Mouse (Mus musculus) heart, embryonic 12.5 days (tissue): ENCODE results near the gene Gabbr2. TPM values are rescaled to one million over a fixed set of nuclear protein-coding genes. Genes with fewer than 3 reads are reported as not detected.

Experiments used
- ATAC-seq: fragments of 200-750 bp; cut with Nextera tagmentation; 2 replicates; pipeline ENCODE4 v1.8.0; 2017; ENCODE audit warnings: moderate TSS enrichment, moderate library complexity; ENCODE audit not compliant: insufficient number of reproducible peaks, low FRiP score
- H3K27ac ChIP-seq: fragments of 300-500 bp; sonication (generic); 2 replicates; pipeline ENCODE4 v1.5.1; 2016; ENCODE audit warnings: mild to moderate bottlenecking, moderate library complexity; ENCODE audit not compliant: poor library complexity, severe bottlenecking
- H3K27me3 ChIP-seq: fragments of 300-500 bp; sonication (generic); replicated peaks from 2 replicates; pipeline ENCODE4 v1.6.1; 2016; ENCODE audit warnings: mild to moderate bottlenecking, moderate library complexity
- H3K36me3 ChIP-seq: fragments of 300-500 bp; sonication (generic); 2 replicates; pipeline ENCODE4 v1.6.1; 2016; ENCODE audit warnings: mild to moderate bottlenecking, moderate library complexity
- H3K4me1 ChIP-seq: fragments of 300-500 bp; sonication (generic); replicated peaks from 2 replicates; pipeline ENCODE4 v1.6.1; 2016; ENCODE audit warnings: mild to moderate bottlenecking
- H3K4me2 ChIP-seq: fragments of 300-500 bp; sonication (generic); 2 replicates; pipeline ENCODE4 v1.6.1; 2016; ENCODE audit warnings: mild to moderate bottlenecking, moderate library complexity
- H3K4me3 ChIP-seq: fragments of 300-500 bp; sonication (generic); 2 replicates; pipeline ENCODE4 v1.5.1; 2016; ENCODE audit warnings: mild to moderate bottlenecking
- H3K9ac ChIP-seq: fragments of 300-500 bp; sonication (generic); 2 replicates; pipeline ENCODE4 v1.6.1; 2016; ENCODE audit warnings: mild to moderate bottlenecking, moderate library complexity
- H3K9me3 ChIP-seq: fragments of 300-500 bp; sonication (generic); replicated peaks from 2 replicates; pipeline ENCODE4 v1.6.1; 2016; ENCODE audit warnings: mild to moderate bottlenecking, moderate library complexity
- WGBS: fragments of 180-500 bp; shearing (Covaris S2); methylation state at CpG from one replicate; pipeline ENCODE4 v1.1.7; 2016; 5-methylcytosine and 5-hydroxymethylcytosine counted together
- polyA plus RNA-seq: library from polyadenylated mRNA; unstranded; fragments of >200 nt; fragmentation: Nextera tagmentation; extraction: Ambion mirVana; gene quantifications from 2 replicates; pipeline ENCODE4 v1.2.1, GENCODE M21; 2016

The Gabbr2 gene
- polyA plus RNA-seq, 1 experiment from 2014 or later, result 0.05 TPM

DNA sequence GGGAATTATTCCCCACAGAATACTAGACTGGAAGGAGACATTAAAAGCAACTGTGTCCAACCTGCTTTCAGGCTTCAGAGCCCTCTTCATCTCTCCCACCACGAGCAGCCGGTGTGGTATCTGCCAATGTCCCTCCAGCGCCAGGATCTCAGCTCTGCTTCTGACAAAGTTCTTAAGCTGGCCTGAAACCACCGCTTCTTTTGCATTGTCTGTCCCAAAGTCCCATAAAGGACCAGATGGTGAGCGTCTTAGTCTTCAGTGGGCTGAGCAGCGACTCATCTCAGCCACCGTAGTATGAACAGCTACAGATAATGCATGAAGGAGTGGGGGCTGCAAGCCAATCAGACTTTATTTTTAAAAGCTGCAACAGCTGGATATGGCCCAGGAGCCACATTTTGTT is 107.5 kb downstream of the Gabbr2 start:
- Histone ChIP-seq H3K9ac (no peak overlapping the region), H3K27ac (no peak overlapping the region), H3K9me3 (no peaks in the 10 kb centered on the region), H3K4me1 (peaks cover 14% of the 10 kb centered on the region), H3K4me3 (no peak overlapping the region), H3K4me2 (no peak overlapping the region), H3K27me3 (peaks cover 4% of the 10 kb centered on the region; the same call in 1 of the 2 replicates), H3K36me3 (no peaks in the 10 kb centered on the region)
- 59% methylated on average over 7 of the region's 7 CpGs for whole genome bisulfite sequencing
- no peak for ATAC-seq

DNA sequence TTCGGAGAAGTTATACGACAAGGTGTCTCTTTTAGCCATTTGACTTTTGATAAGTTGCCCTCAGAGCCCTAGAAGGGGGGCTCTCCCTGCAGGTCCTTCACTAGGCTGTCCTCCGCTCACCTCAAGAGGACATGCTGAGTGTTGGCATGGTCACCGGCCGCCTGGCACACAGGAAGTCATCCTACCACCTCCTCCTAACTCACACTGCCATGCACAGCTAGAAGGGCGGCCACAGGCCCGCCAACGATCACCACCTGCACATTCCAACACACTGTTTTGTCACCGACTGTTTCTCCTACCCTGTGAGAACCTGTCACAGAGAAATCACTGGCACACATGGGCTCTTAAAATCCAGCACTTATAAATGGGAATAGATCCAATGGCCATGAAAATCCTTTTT is 108.1 kb downstream of the Gabbr2 start:
- Histone ChIP-seq H3K27me3 (peaks cover 4% of the 10 kb centered on the region; the same call in 1 of the 2 replicates), H3K27ac (no peak overlapping the region), H3K4me3 (no peak overlapping the region), H3K36me3 (no peaks in the 10 kb centered on the region), H3K9ac (no peak overlapping the region), H3K4me1 (peaks cover 14% of the 10 kb centered on the region), H3K9me3 (no peaks in the 10 kb centered on the region), H3K4me2 (no peak overlapping the region)
- 50% methylated on average over 9 of the region's 9 CpGs for WGBS
- no peak for ATAC-seq

DNA sequence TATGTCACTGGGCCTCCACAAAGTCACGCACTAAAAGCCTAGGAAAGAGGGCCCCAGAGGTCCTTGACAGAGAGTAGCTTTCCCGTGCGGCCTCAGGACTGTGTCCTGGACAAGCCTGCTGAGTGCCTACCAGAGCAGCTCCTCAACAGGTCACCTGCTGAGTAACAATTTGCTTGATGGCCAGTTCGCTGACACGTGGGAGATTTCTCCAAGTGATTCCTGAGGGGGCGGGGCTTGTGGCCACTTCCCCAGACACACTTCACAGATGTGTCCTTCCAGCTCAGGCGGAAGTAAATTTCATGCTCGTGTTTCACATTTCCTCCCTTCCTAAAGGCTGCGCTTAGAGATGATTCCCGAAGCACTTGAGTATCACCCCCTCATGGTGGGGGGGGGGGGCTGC is 108.6 kb downstream of the Gabbr2 start:
- WGBS, result 38% methylated on average over 10 of the region's 10 CpGs
- Histone ChIP-seq H3K9me3 (no peaks in the 10 kb centered on the region), H3K27me3 (peaks cover 4% of the 10 kb centered on the region; the same call in 1 of the 2 replicates), H3K36me3 (no peaks in the 10 kb centered on the region), H3K4me1 (peaks cover 14% of the 10 kb centered on the region), H3K27ac (no peak overlapping the region), H3K4me2 (no peak overlapping the region), H3K4me3 (no peak overlapping the region), H3K9ac (no peak overlapping the region)
- ATAC-seq, result no peak

DNA sequence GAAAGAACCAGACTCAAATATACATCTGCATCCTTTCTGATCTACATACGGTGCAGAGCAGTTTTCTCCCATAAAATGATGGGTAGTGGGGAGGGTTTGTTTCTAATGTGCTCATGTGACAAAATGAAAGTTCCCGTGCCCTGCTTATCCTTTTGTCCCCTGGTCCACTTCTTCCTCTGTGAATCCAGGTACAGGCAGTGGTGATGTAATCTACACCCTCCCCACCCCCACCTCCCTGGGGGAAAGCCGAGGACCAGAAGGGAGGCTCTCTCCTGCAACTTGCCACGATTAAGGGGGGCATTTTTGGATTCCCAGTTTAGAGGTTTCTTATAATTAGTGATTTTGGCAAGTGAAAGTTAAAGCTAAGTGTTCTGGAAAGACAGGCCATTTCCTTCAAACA is 110.4 kb downstream of the Gabbr2 start:
- no peak overlapping the region for H3K27ac ChIP-seq
- ATAC-seq, result no peak
- H3K4me3 ChIP-seq, result no peak overlapping the region
- H3K9ac ChIP-seq, result no peak overlapping the region
- no peak overlapping the region for H3K4me2 ChIP-seq
- peaks cover 15% of the 10 kb centered on the region; the same call in 1 of the 2 replicates for H3K27me3 ChIP-seq
- peaks cover 14% of the 10 kb centered on the region for H3K4me1 ChIP-seq
- H3K9me3 ChIP-seq, result 0 out of 2 replicates have a peak, but pooled peaks cover 3% of the 10 kb centered on the region
- 36% methylated on average over 4 of the region's 4 CpGs for WGBS
- H3K36me3 ChIP-seq, result no peaks in the 10 kb centered on the region

DNA sequence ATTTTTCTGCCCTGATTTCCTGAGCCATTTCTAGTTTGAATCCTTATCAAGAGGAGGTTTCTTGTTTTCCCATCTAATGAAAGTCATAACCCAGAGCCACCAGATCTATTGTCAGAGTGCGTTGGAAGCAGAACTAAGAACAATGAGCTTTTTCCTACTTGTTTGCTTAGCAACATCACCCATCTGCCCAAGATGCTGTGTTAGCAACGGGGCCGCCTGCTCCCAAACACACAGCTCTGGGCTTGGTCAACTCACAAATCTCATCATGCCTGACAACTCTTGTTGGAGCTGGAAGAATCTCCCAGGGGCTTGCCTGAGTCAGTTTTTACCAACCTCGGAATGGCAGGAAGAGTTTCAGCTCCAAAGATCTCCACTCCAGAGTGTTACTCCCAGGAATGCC is 111.7 kb downstream of the Gabbr2 start:
- WGBS, result 30% methylated on average over 4 of the region's 4 CpGs
- H3K4me3 ChIP-seq, result no peak overlapping the region
- ATAC-seq, result no peak

DNA sequence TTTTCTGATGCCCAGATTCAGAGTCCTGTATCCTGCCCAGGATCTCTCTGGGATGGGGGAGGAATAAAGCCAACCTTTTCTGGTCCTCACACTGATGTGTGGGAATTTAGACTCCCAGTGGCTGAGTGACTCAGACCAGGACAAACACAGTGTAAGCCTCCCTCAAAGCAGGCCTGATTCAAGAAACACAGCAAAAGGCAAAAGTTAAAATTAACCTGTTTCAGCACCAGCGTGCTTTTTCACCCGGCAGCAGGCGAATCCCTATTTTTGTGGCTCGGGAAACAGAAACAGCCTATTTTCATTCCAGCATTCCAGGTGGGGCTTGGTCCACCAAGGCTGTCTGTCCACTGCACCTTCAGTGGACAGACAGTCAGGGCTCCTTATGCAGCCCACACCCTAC is 118.9 kb downstream of the Gabbr2 start:
- WGBS, result 87% methylated on average over 4 of the region's 4 CpGs
- 0 out of 2 replicates have a peak, but pooled peaks cover 3% of the 10 kb centered on the region for H3K9me3 ChIP-seq
- no peaks in the 10 kb centered on the region for H3K36me3 ChIP-seq
- H3K27me3 ChIP-seq, result peaks cover 57% of the 10 kb centered on the region
- no peak overlapping the region for H3K4me2 ChIP-seq
- no peak for ATAC-seq
- H3K9ac ChIP-seq, result no peak overlapping the region
- no peaks in the 10 kb centered on the region for H3K4me1 ChIP-seq
- no peak overlapping the region for H3K4me3 ChIP-seq
- no peak overlapping the region for H3K27ac ChIP-seq

More for the DNA sequence above, 111.7 kb downstream of the Gabbr2 start:
- H3K4me1 ChIP-seq, result peaks cover 14% of the 10 kb centered on the region
- H3K9ac ChIP-seq, result no peak overlapping the region
- 0 out of 2 replicates have a peak, but pooled peaks cover 3% of the 10 kb centered on the region for H3K9me3 ChIP-seq
- H3K27me3 ChIP-seq, result peaks cover 15% of the 10 kb centered on the region; the same call in 1 of the 2 replicates
- no peaks in the 10 kb centered on the region for H3K36me3 ChIP-seq
- H3K4me2 ChIP-seq, result no peak overlapping the region
- H3K27ac ChIP-seq, result no peak overlapping the region

DNA sequence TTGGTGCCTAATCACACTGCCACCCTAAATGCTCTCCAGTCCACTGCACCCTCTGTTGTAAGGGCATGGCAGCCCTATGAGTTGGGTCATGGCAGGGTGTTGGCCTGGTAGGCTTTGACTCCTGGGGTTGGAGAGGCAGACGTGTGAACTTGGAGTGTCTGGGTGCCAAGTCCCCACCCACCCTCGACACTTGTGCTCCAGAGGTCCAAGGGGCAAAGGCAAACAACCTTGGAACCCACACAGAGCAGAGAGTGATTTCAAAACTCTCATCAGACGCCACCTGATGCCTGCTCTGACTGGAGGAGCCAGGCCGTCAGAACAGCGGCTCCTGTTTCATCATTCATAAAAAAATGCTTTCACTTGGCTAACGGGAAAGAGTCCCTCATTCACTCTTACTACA is 121.5 kb downstream of the Gabbr2 start:
- no peak overlapping the region for H3K27ac ChIP-seq
- no peak overlapping the region for H3K9ac ChIP-seq
- H3K9me3 ChIP-seq, result no peaks in the 10 kb centered on the region
- H3K36me3 ChIP-seq, result no peaks in the 10 kb centered on the region
- H3K4me2 ChIP-seq, result no peak overlapping the region
- no peaks in the 10 kb centered on the region for H3K4me1 ChIP-seq
- H3K4me3 ChIP-seq, result no peak overlapping the region
- peaks cover 45% of the 10 kb centered on the region for H3K27me3 ChIP-seq
- 42% methylated on average over 6 of the region's 6 CpGs for WGBS
- ATAC-seq, result no peak

DNA sequence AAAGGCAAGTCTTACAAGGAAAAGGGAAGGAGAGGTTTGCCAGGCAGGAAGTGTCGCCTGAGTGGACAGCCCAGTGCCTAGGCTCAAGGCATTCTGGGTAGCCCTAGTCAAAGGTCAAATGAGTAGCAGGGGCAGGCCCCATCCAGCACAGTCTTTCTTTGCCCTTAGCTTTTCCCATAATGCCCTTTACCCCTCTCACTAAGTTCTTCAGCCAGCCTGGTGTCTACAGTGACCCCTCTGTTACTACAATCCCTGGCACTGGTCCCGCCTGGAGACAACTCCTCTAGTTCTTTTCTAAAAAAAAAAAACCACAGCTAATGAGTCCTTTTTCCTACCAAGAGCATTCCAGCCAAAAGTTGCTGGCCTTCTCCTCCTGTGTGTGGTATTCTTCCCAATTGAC is 122.3 kb downstream of the Gabbr2 start:
- 85% methylated on average over 2 of the region's 2 CpGs for WGBS
- no peak for ATAC-seq
- H3K9ac ChIP-seq, result no peak overlapping the region
- H3K27ac ChIP-seq, result no peak overlapping the region
- H3K4me1 ChIP-seq, result no peaks in the 10 kb centered on the region
- H3K9me3 ChIP-seq, result no peaks in the 10 kb centered on the region
- no peak overlapping the region for H3K4me2 ChIP-seq
- H3K36me3 ChIP-seq, result no peaks in the 10 kb centered on the region
- H3K27me3 ChIP-seq, result peaks cover 45% of the 10 kb centered on the region
- no peak overlapping the region for H3K4me3 ChIP-seq

DNA sequence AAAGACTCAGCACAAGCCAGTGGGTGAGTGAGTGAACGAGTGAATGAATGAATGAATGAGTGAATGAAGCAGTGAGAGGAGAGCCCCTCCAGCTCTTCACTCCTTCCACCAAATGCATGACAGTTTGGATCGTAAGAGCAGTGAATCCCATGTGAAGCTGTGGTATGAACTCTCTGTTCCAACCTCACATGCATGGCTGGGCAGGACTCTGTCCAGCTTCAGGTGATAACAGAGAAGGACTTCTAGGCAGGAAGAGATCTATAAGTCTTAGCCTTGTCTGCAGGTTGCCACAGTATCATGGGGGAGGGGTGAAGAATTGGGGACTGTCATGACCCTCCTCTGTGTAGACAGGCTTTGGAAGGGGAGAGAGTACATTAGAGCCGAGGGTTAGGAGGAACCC is 122.8 kb downstream of the Gabbr2 start:
- no peak for ATAC-seq
- Histone ChIP-seq H3K9ac (no peak overlapping the region), H3K36me3 (no peaks in the 10 kb centered on the region), H3K27ac (no peak overlapping the region), H3K4me3 (no peak overlapping the region), H3K27me3 (peaks cover 43% of the 10 kb centered on the region), H3K4me2 (no peak overlapping the region), H3K9me3 (no peaks in the 10 kb centered on the region), H3K4me1 (no peaks in the 10 kb centered on the region)
- 78% methylated on average over 3 of the region's 3 CpGs for WGBS

DNA sequence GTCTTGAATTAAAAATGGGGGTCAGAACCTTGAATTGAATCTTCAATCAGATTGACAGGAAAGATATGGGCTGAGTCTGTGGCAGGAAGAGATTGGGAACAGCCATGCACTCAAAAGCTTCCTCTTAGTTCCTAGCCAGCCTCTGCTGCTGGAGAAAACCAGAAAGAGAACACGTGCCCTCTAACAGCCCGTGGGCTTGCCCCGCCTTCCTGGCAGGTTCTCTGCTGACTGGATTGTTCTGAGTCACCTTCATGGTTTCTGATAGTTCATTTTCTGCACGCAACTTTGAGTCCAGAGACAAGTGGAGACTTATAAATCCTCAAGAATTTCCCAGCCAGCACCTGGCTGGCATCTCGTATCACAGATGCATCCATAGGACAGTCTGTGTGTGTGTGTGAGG is 123.5 kb downstream of the Gabbr2 start:
- no peaks in the 10 kb centered on the region for H3K4me1 ChIP-seq
- no peak overlapping the region for H3K9ac ChIP-seq
- H3K4me3 ChIP-seq, result no peak overlapping the region
- H3K4me2 ChIP-seq, result no peak overlapping the region
- H3K27me3 ChIP-seq, result peaks cover 39% of the 10 kb centered on the region
- WGBS, result 69% methylated on average over 5 of the region's 5 CpGs
- no peak overlapping the region for H3K27ac ChIP-seq
- ATAC-seq, result no peak
- no peaks in the 10 kb centered on the region for H3K36me3 ChIP-seq
- no peaks in the 10 kb centered on the region for H3K9me3 ChIP-seq

DNA sequence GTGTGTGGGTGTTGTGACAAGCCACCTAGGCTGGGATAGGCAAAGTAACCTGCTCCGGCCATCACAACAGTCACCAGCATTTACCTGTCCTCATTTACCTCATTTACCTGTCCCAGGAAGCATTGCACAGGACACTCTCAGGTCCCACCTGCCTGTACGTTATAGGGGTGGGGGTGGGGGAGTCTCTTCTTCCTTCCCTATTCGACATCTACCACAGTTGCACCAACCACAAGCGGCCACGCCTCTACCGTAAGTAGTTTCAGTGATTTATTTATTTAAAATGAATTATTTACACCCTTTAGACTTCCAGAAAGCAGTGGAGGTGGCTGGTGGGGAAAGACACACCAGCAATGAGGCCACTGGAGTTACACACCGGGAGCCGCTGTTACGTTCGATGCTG is 123.9 kb downstream of the Gabbr2 start:
- Histone ChIP-seq H3K36me3 (no peaks in the 10 kb centered on the region), H3K4me2 (no peak overlapping the region), H3K9me3 (no peaks in the 10 kb centered on the region)

DNA sequence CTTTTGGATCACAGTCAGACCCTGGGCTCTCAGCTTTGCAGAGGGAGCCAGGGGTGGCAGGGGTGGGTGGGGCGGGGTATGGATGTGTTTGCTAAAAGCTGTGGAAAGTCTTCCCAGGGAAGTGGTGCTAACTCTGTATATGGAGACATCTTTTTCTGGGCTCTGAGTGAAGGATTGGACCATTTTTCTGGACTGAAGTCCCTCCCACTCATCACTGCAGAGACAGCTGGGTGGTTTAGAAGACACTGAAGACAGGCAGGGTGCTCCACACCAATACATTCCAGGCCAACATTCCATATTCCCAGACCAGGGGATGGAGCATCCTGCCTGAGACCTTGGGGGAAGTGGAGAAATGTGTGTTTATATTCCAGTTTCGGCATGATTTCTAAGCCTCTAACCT is 125.6 kb downstream of the Gabbr2 start:
- no peaks in the 10 kb centered on the region for H3K4me1 ChIP-seq
- H3K27ac ChIP-seq, result no peak overlapping the region
- H3K9me3 ChIP-seq, result no peaks in the 10 kb centered on the region
- H3K27me3 ChIP-seq, result peaks cover 20% of the 10 kb centered on the region
- no peaks in the 10 kb centered on the region for H3K36me3 ChIP-seq
- H3K9ac ChIP-seq, result no peak overlapping the region
- 78% methylated on average over 2 of the region's 2 CpGs for WGBS
- no peak overlapping the region for H3K4me2 ChIP-seq
- ATAC-seq, result no peak
- H3K4me3 ChIP-seq, result no peak overlapping the region

More for the DNA sequence above, 123.9 kb downstream of the Gabbr2 start:
- H3K27ac ChIP-seq, result no peak overlapping the region
- peaks cover 35% of the 10 kb centered on the region for H3K27me3 ChIP-seq
- no peak overlapping the region for H3K9ac ChIP-seq
- H3K4me1 ChIP-seq, result no peaks in the 10 kb centered on the region
- ATAC-seq, result no peak
- WGBS, result 80% methylated on average over 10 of the region's 10 CpGs
- no peak overlapping the region for H3K4me3 ChIP-seq
